Mouse (Mus musculus) E14TG2a.4 (cell line): ENCODE measurements around the gene Apol7e.
"Not testable (repeated sequence)": the region's sequence is repeated elsewhere in the genome, so short reads cannot be mapped to it uniquely, and the experiment has no call there.

Experiments
- CTCF ChIP-seq: conservative IDR thresholded peaks from 2 replicates; pipeline ENCODE4 v1.5.1; 2014; ENCODE audit warnings: low read length
- NANOG ChIP-seq: IDR thresholded peaks from 2 replicates; pipeline ENCODE4 v1.6.1; 2014; ENCODE audit warnings: borderline replicate concordance, low read length, mixed read lengths
- POU5F1 ChIP-seq: IDR thresholded peaks from 2 replicates; pipeline ENCODE4 v1.6.1; 2014; ENCODE audit warnings: low read length, borderline replicate concordance

DNA sequence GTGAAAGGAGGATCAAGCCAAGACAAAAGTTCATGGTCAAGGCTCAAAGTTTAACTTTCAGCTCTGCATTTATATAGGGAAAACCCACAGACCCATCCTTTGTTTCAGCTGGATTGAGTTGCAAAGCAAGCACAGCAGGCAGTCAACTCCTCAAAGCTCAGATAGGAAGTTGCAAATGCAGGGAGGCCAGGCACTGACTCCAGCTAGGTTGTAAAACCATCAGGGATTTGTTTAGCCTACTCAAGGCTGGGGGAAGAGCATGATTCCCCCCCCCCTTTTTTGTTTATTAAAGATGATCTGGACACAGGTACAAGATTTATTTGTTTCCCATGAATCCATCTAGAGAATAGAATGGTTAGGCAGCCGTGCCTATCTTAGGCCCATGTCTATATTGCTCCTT, 24.6 kb upstream of the Apol7e start:
- not testable (repeated sequence) for TF ChIP-seq CTCF, POU5F1
- peak; percentile 33; the same call in 1 of the 2 replicates for TF ChIP-seq NANOG
